Comparison of ENCODE assay signal across 8 mouse cellular contexts in the genomic region with DNA sequence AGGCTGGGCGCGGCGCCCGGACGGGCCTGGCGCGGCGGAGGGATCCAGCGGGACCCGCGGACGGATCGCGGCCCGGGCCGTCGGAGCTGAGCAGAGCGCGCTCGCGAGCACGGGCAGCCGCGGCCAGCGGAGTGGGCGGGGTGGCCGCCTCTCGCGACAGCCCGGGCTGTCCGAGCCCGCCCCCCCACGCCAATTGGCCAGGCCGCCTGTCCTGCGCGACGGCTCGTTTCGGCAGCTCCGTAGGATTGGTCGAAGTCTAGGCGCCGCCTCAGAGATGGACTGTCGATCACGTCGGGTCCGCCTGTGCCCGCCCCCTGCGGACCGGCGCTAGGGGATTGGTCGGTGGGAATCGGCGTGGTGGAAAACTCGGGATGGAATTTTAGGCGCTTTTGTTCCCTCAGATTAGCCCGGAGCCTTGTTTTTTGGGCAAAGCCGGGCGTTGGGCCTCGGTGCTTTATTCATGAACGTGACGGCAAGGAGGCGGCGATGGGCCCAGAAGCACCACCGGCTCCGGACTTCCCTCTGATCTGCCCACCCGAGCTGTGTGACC. TPM values are rescaled to one million over a fixed set of nuclear protein-coding genes. Genes with fewer than 3 reads are reported as not detected.
DNase-seq lines count a peak whose midpoint lies in the region; ATAC-seq lines count a peak whose summit lies in the region.

A gene (minus strand): TSS at position 128 of the 550 bp plus-strand sequence.

- peaks cover 46% of the 10 kb centered on the region for H3K4me1 ChIP-seq in intestine, embryonic 16.5 days (ENCODE audit: control insufficient read depth, insufficient read depth, low read length)

- intact Hi-C loops in left cerebral cortex, postnatal 14 days (cut with DNase I): loop anchor here (5.0 kb wide), 1 partner anchor 51 kb away; no protein-coding TSS in a partner anchor

- no peaks in the 10 kb centered on the region for H3K9me3 ChIP-seq in intestine, embryonic 16.5 days (ENCODE audit: control insufficient read depth, low read length)

- peak within 1 kb of the TSS; percentile 70 for H3K4me3 ChIP-seq in intestine, embryonic 16.5 days (ENCODE audit: low read length)

- WGBS in intestine, embryonic 16.5 days: under 1% methylated on average over 66 of the region's 67 CpGs

- peak within 1 kb of the TSS; percentile 96 for H3K4me2 ChIP-seq in intestine, embryonic 16.5 days (ENCODE audit: low read depth, low read length)

- peak; percentile 97 for ATAC-seq in intestine, embryonic 16.5 days
- peak; percentile 80 for ATAC-seq in megakaryocyte progenitor cell, adult 5-6 weeks (replicated peaks; ENCODE audit: poor library complexity)
- no peak for ATAC-seq in erythroid progenitor cell, adult 5-6 weeks (replicated peaks; ENCODE audit: low FRiP score, poor library complexity, severe bottlenecking)

- H3K36me3 ChIP-seq in intestine, embryonic 16.5 days (ENCODE audit: control insufficient read depth, insufficient read depth, low read length): no peaks in the 10 kb centered on the region

- H3K27me3 ChIP-seq in intestine, embryonic 16.5 days (replicated peaks; ENCODE audit: control insufficient read depth, insufficient read depth, low read length): no peaks in the 10 kb centered on the region

- H3K9ac ChIP-seq in intestine, embryonic 16.5 days (ENCODE audit: low read depth, low read length): peak within 1 kb of the TSS; percentile 89

- peak within 1 kb of the TSS; percentile 92 for H3K27ac ChIP-seq in intestine, embryonic 16.5 days (ENCODE audit: low read length)

- DNase-seq in adrenal gland, postnatal 4 days (ENCODE audit: low spot score in 2 of 2): peak; percentile 84 to 94
- DNase-seq in embryo, embryonic 11.5 days (ENCODE audit: low read depth, low spot score): peak; percentile 95
- DNase-seq in gastrocnemius, postnatal 4 days (ENCODE audit: low spot score in 2 of 2): peak; percentile 96 to 98
- DNase-seq in left cerebral cortex, postnatal 14 days (ENCODE audit: low spot score in 2 of 2): peak; percentile 99
- DNase-seq in right cerebral cortex, postnatal 4 days: peak; percentile 98

RNA-seq across cellular contexts. Expression of the gene that starts here (rescaled TPM):
- total RNA-seq in adrenal gland, postnatal 4 days (2021): 10 to 100 TPM; 60.9 to 65.2 TPM
- total RNA-seq in gastrocnemius, postnatal 4 days (2021): 10 to 100 TPM; 43.9 to 44.6 TPM
- polyA plus RNA-seq in intestine, embryonic 16.5 days (2015; fragmentation: Nextera tagmentation; extraction: Ambion mirVana): 7.7 and 9.5 TPM in 2 replicates
- 10 to 100 TPM; 71.8 to 75.9 TPM for total RNA-seq in left cerebral cortex, postnatal 14 days (2021)
- 0.07 TPM in 1 of 2 replicates, not detected in the other for total RNA-seq in megakaryocyte progenitor cell, adult 5-6 weeks (2015)
- 0.04 TPM in 1 of 2 replicates, not detected in the other for total RNA-seq in megakaryocyte progenitor cell, adult 5-6 weeks (2017)
- not detected in 2 replicates for total RNA-seq in erythroid progenitor cell, adult 5-6 weeks (2015; ENCODE audit: low replicate concordance)
- not detected in 2 replicates for total RNA-seq in erythroid progenitor cell, adult 5-6 weeks (2017; ENCODE audit: low replicate concordance)

Comparison
In these comparisons a context has a peak if more than half of its experiments do, and no peak if none do; other contexts are left out.
1. RNA of the gene that starts here (total RNA-seq): 71.8 to 75.9 TPM in left cerebral cortex, postnatal 14 days, 60.9 to 65.2 TPM in adrenal gland, postnatal 4 days and 43.9 to 44.6 TPM in gastrocnemius, postnatal 4 days; 0.04 to 0.07 TPM in megakaryocyte progenitor cell, adult 5-6 weeks and not detected in erythroid progenitor cell, adult 5-6 weeks; every median in the first group is over 10 times any median in the second.
2. Peak in ATAC-seq in megakaryocyte progenitor cell, adult 5-6 weeks; RNA of the gene not detected or under 1 TPM.
3. Peak in every context shown above with its lines, with median percentiles within 50 percentile points of each other: DNase-seq.